Mouse (Mus musculus) embryonic facial prominence, embryonic 12.5 days (tissue): ENCODE measurements at regions not wholly inside any gene's neighbourhood (a gene's known extent, or its start where the extent isn't known, plus 50 kb on each side); places are given as distances from the start of the nearest gene placed in this dataset.

ENCODE experiments used
- ATAC-seq: fragments of 200-750 bp; cut with Nextera tagmentation; 2 replicates; pipeline ENCODE4 v1.8.0; 2017; ENCODE audit not compliant: insufficient number of reproducible peaks, insufficient read depth, low FRiP score, low TSS enrichment
- H3K27ac ChIP-seq: fragments of 300-500 bp; sonication (generic); 2 replicates; pipeline ENCODE4 v1.5.1; 2016; ENCODE audit warnings: mild to moderate bottlenecking
- H3K27me3 ChIP-seq: fragments of 300-500 bp; sonication (generic); 2 replicates; pipeline ENCODE4 v1.6.1; 2016; ENCODE audit warnings: mild to moderate bottlenecking, moderate library complexity
- H3K36me3 ChIP-seq: fragments of 300-500 bp; sonication (generic); 2 replicates; pipeline ENCODE4 v1.6.1; 2016; ENCODE audit warnings: mild to moderate bottlenecking
- H3K4me1 ChIP-seq: fragments of 300-500 bp; sonication (generic); 2 replicates; pipeline ENCODE4 v1.6.1; 2016
- H3K4me2 ChIP-seq: fragments of 300-500 bp; sonication (generic); replicated peaks from 2 replicates; pipeline ENCODE4 v1.6.1; 2016; ENCODE audit warnings: mild to moderate bottlenecking, moderate library complexity
- H3K4me3 ChIP-seq: fragments of 300-500 bp; sonication (generic); 2 replicates; pipeline ENCODE4 v1.5.1; 2016; ENCODE audit warnings: mild to moderate bottlenecking
- H3K9ac ChIP-seq: fragments of 300-500 bp; sonication (generic); 2 replicates; pipeline ENCODE4 v1.6.1; 2016; ENCODE audit warnings: mild to moderate bottlenecking, moderate library complexity
- H3K9me3 ChIP-seq: fragments of 300-500 bp; sonication (generic); 2 replicates; pipeline ENCODE4 v1.6.1; 2016; ENCODE audit warnings: mild to moderate bottlenecking, moderate library complexity
- WGBS: fragments of 180-500 bp; shearing (Covaris S2); methylation state at CpG from one replicate; pipeline ENCODE4 v1.1.7; 2016; 5-methylcytosine and 5-hydroxymethylcytosine counted together

DNA sequence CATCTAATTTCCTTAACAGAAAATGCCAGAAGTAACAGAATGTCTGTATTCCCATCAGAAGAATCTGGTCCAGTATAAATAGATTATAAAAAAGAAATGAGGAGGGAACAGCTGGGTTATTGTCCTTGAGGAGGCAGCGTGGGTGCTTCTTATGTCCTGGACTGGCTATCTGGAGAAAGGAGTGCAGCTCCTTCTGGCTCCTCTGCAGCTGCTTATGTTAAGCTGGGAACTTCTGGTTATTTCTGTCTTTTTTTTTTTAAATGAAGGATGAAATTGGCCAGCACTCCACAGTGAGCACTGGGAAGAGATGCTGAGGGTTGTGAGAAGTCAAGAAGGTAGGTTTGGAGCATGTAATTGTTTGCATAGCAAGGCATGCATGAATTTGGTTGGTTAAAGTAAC, 441.5 kb downstream of the Ebf1 start:
- Histone ChIP-seq H3K9me3 (no peaks in the 10 kb centered on the region), H3K27ac (no peak overlapping the region), H3K4me1 (no peaks in the 10 kb centered on the region), H3K27me3 (no peaks in the 10 kb centered on the region), H3K9ac (no peak overlapping the region), H3K36me3 (no peaks in the 10 kb centered on the region), H3K4me2 (no peak overlapping the region), H3K4me3 (no peak overlapping the region)
- 83% methylated on average over 1 of the region's 1 CpGs for WGBS
- no peak for ATAC-seq

DNA sequence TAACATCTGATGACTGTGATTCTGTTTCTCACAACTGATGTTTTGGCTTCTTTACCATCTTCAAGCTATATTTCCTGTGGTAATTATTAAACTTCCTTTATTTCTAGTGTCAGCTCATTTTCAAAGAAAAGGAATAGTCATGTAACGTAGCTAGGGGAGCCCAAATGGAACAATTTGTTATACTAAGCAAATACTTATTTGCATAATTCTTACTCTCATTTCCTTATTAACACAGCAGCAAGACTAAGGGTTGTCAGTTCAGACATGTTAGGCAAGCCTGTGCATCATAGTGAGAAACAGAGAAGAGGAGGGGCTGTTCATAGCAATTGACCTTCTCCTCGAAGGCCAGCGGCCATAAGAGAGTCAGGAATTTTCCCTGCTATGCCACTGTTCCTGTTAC, 449.5 kb downstream of the Ebf1 start:
- Histone ChIP-seq H3K4me3 (no peak overlapping the region), H3K27me3 (no peaks in the 10 kb centered on the region), H3K27ac (no peak overlapping the region), H3K4me1 (no peaks in the 10 kb centered on the region), H3K36me3 (no peaks in the 10 kb centered on the region), H3K9ac (no peak overlapping the region), H3K4me2 (no peak overlapping the region), H3K9me3 (no peaks in the 10 kb centered on the region)
- ATAC-seq, result no peak
- WGBS, result 74% methylated on average over 3 of the region's 3 CpGs

DNA sequence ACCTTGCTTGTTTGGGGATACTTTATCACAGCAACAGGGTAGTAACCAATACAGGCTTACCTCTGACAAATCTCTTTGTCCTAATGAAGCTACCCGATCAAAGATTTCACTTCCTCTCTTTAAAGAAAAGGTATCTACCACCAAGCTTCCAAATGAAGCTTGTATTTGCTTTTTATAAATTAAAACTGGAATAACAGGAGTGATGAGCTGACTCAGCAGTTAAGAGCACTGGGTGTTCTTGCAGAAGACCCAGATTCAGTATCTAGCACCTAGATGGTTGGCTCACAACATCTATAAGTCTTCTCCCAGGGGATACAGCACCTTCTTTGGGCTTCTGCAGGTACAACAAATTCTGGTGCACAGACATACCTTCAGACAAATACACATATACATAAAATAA, 453.2 kb downstream of the Ebf1 start:
- Histone ChIP-seq H3K4me2 (no peak overlapping the region), H3K27ac (no peak overlapping the region), H3K36me3 (no peaks in the 10 kb centered on the region), H3K4me3 (no peak overlapping the region), H3K9me3 (no peaks in the 10 kb centered on the region), H3K9ac (no peak overlapping the region), H3K4me1 (no peaks in the 10 kb centered on the region), H3K27me3 (no peaks in the 10 kb centered on the region)
- no peak for ATAC-seq
- WGBS, result 81% methylated on average over 1 of the region's 1 CpGs

GRCm38 (mm10) chr11:45071195-45071594, 454.1 kb downstream of the Ebf1 start:
- ATAC-seq, result no peak
- Histone ChIP-seq H3K4me1 (no peaks in the 10 kb centered on the region), H3K9me3 (no peaks in the 10 kb centered on the region), H3K27me3 (no peaks in the 10 kb centered on the region), H3K4me3 (no peak overlapping the region), H3K27ac (no peak overlapping the region), H3K36me3 (no peaks in the 10 kb centered on the region), H3K9ac (no peak overlapping the region), H3K4me2 (no peak overlapping the region)
- WGBS, result 52% methylated on average over 2 of the region's 2 CpGs

- Histone ChIP-seq H3K9me3 (no peaks in the 10 kb centered on the region), H3K4me2 (no peak overlapping the region), H3K4me3 (no peak overlapping the region), H3K4me1 (peaks cover 10% of the 10 kb centered on the region), H3K27ac (no peak overlapping the region), H3K36me3 (no peaks in the 10 kb centered on the region), H3K27me3 (no peaks in the 10 kb centered on the region), H3K9ac (no peak overlapping the region)
- no peak for ATAC-seq
- 47% methylated on average over 4 of the region's 4 CpGs for WGBS
Measured at GRCm38 (mm10) chr11:45084506-45085037, 467.5 kb downstream of the Ebf1 start.

- Histone ChIP-seq H3K36me3 (no peaks in the 10 kb centered on the region), H3K9me3 (no peaks in the 10 kb centered on the region), H3K4me3 (no peak overlapping the region), H3K27me3 (no peaks in the 10 kb centered on the region), H3K9ac (no peak overlapping the region), H3K4me1 (peaks cover 10% of the 10 kb centered on the region), H3K4me2 (no peak overlapping the region), H3K27ac (no peak overlapping the region)
- ATAC-seq, result no peak
Measured at GRCm38 (mm10) chr11:45085145-45085544, 468.0 kb downstream of the Ebf1 start.

- Histone ChIP-seq H3K9ac (no peak overlapping the region), H3K36me3 (no peaks in the 10 kb centered on the region), H3K9me3 (no peaks in the 10 kb centered on the region), H3K27me3 (no peaks in the 10 kb centered on the region), H3K4me2 (no peak overlapping the region), H3K4me3 (no peak overlapping the region), H3K27ac (no peak overlapping the region), H3K4me1 (peaks cover 10% of the 10 kb centered on the region)
- WGBS, result 39% methylated on average over 5 of the region's 5 CpGs
- no peak for ATAC-seq
Measured at GRCm38 (mm10) chr11:45087186-45087915, 470.2 kb downstream of the Ebf1 start.

DNA sequence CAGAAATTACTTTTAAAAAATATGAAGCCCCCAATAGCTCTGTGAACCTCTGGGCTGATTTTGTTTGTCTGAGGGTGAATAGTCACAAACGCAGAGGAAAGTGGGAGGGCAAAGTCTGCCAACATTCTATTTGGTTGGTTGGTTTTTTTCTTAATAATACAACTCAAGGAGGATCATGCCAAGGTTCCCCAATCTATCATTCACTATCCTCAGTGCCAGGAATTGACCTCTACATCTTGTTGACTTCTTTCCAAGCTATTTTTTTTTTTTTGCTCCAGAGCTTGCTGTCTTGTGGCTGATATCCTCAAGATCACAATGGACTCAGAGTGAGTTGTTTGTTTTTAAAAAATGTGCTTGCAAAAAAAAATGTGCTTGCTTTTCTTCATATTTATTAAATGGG, 471.2 kb downstream of the Ebf1 start:
- no peak overlapping the region for H3K4me2 ChIP-seq
- H3K9me3 ChIP-seq, result no peaks in the 10 kb centered on the region
- peaks cover 10% of the 10 kb centered on the region for H3K4me1 ChIP-seq
- H3K27ac ChIP-seq, result no peak overlapping the region
- no peak overlapping the region for H3K9ac ChIP-seq
- WGBS, result 81% methylated on average over 1 of the region's 1 CpGs
- no peaks in the 10 kb centered on the region for H3K36me3 ChIP-seq
- no peak for ATAC-seq
- no peak overlapping the region for H3K4me3 ChIP-seq
- no peaks in the 10 kb centered on the region for H3K27me3 ChIP-seq

DNA sequence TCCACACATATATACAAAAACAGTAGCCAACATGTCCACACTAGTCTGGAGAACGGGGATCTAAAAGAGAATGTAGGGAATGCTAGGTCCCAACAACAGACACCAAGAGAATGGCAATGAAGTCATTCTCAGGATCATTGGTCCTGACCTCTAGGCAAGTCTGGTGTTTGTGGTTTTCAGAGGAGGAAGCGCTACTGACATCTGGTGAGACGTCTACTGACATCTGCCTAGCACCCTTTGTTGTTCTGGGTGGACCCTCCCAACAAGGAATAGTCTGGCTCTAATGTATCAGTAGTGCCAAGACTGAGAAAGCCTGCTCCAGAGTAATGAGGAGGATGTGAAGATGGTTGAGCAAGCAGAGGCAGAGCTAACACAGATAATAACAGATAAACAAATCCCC, 472.4 kb downstream of the Ebf1 start:
- H3K4me1 ChIP-seq, result peaks cover 10% of the 10 kb centered on the region
- H3K4me3 ChIP-seq, result no peak overlapping the region
- H3K27me3 ChIP-seq, result no peaks in the 10 kb centered on the region
- H3K9ac ChIP-seq, result no peak overlapping the region
- no peaks in the 10 kb centered on the region for H3K9me3 ChIP-seq
- ATAC-seq, result no peak
- H3K4me2 ChIP-seq, result no peak overlapping the region
- no peaks in the 10 kb centered on the region for H3K36me3 ChIP-seq
- WGBS, result 63% methylated on average over 3 of the region's 3 CpGs
- H3K27ac ChIP-seq, result no peak overlapping the region

DNA sequence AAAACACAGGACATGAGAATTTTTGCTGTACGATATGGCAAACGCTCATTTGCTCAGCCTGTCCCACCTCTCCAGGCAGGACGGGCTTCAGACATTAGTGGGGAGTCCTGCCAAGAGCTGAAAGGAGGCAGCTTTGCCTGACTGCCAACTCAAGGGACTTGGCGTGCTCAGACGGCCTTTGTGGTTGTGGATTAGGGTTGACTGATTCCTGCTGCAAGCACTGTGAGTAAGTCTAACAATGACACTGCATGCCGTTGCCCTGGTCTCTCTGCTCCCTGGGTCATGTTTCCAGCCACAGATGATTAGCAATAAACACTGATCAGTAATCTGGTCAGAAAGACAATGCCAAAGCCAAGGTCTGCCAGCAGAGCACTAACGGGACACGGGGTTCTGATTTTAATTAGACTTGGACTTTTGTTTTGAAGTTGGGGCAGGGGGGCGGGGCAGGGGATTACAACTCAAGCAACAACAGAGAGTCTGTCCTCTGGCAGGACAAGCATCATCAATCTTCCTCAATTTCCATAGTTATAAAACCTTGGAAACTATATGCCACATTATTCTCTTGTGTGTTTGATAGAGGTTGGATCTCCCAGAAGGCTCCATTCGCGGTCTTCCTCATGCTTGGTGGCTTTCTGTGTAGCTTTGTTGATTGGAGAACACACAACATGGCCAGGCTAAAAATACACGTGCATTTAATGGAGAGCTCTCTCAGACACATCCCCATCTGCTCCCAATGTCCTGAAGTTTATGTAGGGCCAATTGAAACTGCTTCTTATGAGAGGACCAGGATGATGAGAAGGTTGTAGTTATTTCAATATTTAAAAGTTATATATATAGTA, 486.6 kb downstream of the Ebf1 start:
- no peak overlapping the region for H3K4me2 ChIP-seq

GRCm38 (mm10) chr11:45116702-45117101, 499.6 kb downstream of the Ebf1 start:
- no peak for ATAC-seq
- H3K4me3 ChIP-seq, result no peak overlapping the region
- no peaks in the 10 kb centered on the region for H3K27me3 ChIP-seq
- H3K9me3 ChIP-seq, result no peaks in the 10 kb centered on the region
- no peaks in the 10 kb centered on the region for H3K36me3 ChIP-seq
- H3K4me2 ChIP-seq, result no peak overlapping the region
- 86% methylated on average over 1 of the region's 1 CpGs for WGBS
- no peaks in the 10 kb centered on the region for H3K4me1 ChIP-seq
- H3K27ac ChIP-seq, result no peak overlapping the region
- no peak overlapping the region for H3K9ac ChIP-seq

More for the DNA sequence above, 486.6 kb downstream of the Ebf1 start:
- no peak overlapping the region for H3K27ac ChIP-seq
- H3K9me3 ChIP-seq, result no peaks in the 10 kb centered on the region
- no peaks in the 10 kb centered on the region for H3K36me3 ChIP-seq
- peaks cover 3% of the 10 kb centered on the region; the same call in 1 of the 2 replicates for H3K4me1 ChIP-seq
- H3K27me3 ChIP-seq, result no peaks in the 10 kb centered on the region
- no peak overlapping the region for H3K4me3 ChIP-seq
- 57% methylated on average over 12 of the region's 12 CpGs for WGBS
- ATAC-seq, result no peak
- no peak overlapping the region for H3K9ac ChIP-seq

- Histone ChIP-seq H3K4me2 (no peak overlapping the region), H3K9ac (no peak overlapping the region), H3K27ac (no peak overlapping the region; the same call in 1 of the 2 replicates), H3K9me3 (no peaks in the 10 kb centered on the region), H3K36me3 (no peaks in the 10 kb centered on the region), H3K4me1 (no peaks in the 10 kb centered on the region), H3K4me3 (no peak overlapping the region), H3K27me3 (no peaks in the 10 kb centered on the region)
- no peak for ATAC-seq
- WGBS, result 33% methylated on average over 2 of the region's 2 CpGs
Measured at GRCm38 (mm10) chr11:45123276-45123675, 506.2 kb downstream of the Ebf1 start.
